Mouse (Mus musculus): ENCODE results near the gene Gigyf1. TPM values are rescaled to one million over a fixed set of nuclear protein-coding genes. Genes with fewer than 3 reads are reported as not detected.

Gigyf1 gene
- polyA plus RNA-seq, 1 experiment from 2014 or later: 15.9 TPM

DNA sequence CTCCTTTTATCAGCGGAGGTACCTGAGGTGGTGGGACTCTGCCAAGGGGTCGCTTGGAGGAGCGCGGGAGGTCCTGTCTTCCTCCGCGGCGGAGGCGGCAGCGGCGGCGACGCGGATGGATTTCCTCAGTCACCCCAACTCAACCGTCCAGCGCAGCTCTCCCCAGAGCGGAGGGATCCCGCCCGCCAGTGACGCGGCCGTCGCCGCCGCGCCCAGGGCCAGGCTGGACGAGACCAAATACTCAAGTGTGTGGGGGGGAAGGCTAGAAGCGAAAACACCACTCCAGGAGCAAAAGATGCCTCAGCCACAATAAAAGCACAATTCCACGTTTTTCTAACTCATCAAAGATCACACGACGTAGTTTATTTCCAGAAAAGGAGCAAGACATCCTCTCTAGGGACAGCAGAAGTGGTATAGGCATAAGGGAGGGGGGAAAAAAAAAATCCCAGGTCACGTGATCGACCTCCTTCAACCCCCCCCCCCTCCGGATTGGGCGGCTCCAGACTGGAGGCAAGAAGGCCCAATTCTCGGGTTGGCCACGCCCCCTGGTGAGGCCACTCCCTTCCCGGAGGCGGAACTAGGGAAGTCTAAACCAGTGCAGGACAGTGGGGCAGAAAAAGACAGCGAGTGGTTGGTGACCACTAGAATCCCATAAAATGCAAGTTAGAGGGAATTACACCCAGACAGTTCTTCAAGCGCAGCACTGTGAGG is 14.9 kb downstream of the Gigyf1 start, which contains the start of the genes Epo and Gnb2:
Gene Epo (minus strand): TSS at position 126 of the 711 bp plus-strand sequence.
Gene Gnb2 (minus strand): TSS at position 394 of the 711 bp plus-strand sequence.
- peak; percentile 98 for DNase-seq (ENCODE audit: low spot score)

DNA sequence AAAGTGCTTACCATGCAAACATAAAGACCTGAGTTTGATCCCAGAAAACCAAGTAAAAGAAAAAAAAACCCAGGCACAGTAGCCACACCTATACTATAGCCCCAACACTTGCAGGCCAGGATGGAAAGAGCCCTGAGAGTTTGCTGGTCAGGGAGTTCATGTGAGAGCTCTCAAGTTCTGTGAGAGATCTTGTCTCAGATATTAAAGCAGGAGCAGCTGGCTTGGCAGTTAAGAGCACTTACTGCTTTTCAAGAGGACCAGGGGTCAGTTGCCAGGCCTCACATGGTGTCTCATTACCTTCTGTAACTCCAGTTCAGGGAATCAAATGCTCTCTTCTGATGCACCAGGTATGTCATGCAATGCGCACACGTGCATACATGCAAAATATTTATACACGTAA is 16.4 kb downstream of the Gigyf1 start:
- DNase-seq (ENCODE audit: low spot score): no peak

- no peak for DNase-seq (ENCODE audit: low spot score)
Observed at GRCm38 (mm10) chr5:137535318-137535717, 17.0 kb downstream of the Gigyf1 start.

- DNase-seq (ENCODE audit: low spot score): no peak
Observed at GRCm38 (mm10) chr5:137537461-137537860, 19.1 kb downstream of the Gigyf1 start.

GRCm38 (mm10) chr5:137539291-137539801 is 21.0 kb downstream of the Gigyf1 start:
- no peak for DNase-seq (ENCODE audit: low spot score)

GRCm38 (mm10) chr5:137540991-137541390 is 22.6 kb downstream of the Gigyf1 start:
- no peak for DNase-seq (ENCODE audit: low spot score)

DNA sequence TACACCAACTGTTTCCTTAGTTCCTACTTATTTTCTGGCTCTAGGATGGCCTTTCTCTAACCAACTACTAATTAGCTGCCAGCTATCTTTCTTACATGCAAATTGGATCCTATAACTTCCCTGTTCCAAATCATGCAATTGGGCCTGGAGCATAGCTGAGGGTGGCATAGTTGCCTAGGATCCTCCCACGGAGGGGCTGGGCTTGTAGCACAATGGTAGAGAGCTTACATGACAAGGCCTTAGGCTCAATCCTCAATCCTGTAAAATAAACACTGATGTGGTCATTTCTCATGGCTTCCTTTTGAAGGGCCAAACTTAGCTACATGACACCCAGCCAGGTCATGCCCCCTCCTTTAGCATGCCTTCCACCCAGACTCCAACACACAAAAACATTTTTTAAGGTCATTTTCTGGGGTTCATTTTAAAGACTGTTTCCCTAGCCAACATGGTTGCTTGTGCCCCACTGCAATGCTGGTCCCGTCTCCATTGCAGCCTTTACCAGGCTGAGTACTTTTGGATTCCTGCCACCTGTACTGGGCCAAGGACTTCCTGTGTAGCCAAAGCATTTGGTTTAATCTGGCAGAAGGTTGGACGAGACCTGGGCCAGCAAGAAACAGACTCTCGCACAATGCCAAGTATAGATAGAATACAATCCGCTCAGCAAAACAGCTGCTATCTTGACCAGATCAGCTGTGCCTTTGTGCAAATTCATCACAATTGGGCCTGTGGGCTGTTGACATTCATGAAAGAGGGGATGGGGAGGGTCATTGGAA is 23.6 kb downstream of the Gigyf1 start:
- no peak for DNase-seq (ENCODE audit: low spot score)

- DNase-seq (ENCODE audit: low spot score): no peak
Observed at GRCm38 (mm10) chr5:137544926-137545325, 26.6 kb downstream of the Gigyf1 start.

- DNase-seq (ENCODE audit: low spot score): no peak
Observed at GRCm38 (mm10) chr5:137545596-137545995, 27.2 kb downstream of the Gigyf1 start.

DNA sequence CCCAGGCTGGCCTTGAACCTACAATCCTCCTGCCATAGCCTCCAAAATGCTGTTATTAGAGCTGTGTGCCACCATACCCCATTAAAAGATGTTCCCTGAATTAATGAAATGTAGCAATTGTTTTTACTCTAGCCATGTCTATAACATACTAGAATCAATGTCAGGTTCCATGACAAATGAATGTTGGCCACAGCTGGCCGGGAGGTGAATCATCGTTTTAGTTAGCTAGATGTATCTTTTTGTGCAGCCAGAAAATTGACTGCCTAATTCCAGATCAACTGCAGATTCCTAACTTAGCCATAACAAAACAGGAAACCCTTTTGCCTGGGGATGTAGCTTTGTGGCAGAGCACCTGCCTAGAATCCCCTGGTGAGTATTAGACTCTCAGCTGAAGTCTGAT is 31.5 kb downstream of the Gigyf1 start:
- no peak for DNase-seq (ENCODE audit: low spot score)

DNA sequence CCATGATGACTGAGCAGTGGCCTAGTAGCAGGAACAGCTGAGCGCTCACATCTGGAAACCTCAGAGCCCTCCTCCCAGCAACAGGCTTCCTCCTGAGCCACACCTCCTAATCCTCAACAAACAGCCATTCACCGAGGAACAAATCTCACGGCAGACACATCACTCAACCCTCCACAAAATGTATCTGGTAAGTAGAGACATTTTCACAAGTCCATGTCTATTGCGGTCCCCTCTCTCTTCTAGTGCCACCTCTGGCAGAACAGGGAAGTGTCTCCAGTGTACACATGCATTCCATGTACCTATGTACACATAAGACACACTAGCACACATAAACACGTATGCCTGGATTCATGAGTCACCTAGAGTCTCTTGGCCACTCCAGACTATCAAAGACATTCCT is 32.8 kb downstream of the Gigyf1 start:
- DNase-seq (ENCODE audit: low spot score): peak; percentile 39

DNA sequence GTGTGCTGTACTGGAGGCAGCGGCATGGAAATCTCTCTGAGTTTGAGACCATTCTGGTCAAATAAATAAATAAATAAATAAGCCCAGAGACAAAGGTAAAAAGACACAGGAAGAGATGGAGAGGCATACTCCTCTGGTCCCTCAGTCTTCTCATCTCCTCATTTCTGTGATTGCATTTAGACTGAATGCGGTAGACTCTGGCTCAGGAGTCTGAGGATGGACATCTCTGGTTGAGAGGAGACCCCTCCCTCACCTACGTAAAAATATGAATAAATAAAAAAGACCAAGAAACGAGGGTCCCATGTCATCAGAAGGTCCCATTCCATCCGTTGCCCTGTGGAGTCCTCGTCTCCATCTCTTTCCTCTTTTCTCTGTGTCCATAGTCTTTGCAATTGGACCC is 34.7 kb downstream of the Gigyf1 start:
- DNase-seq (ENCODE audit: low spot score): no peak

- peak; percentile 63 for DNase-seq (ENCODE audit: low spot score)
Observed at GRCm38 (mm10) chr5:137553411-137553837, 35.1 kb downstream of the Gigyf1 start, which contains the start of gene Actl6b. Gene Actl6b, plus strand, starts transcription at chr5:137553517.

DNA sequence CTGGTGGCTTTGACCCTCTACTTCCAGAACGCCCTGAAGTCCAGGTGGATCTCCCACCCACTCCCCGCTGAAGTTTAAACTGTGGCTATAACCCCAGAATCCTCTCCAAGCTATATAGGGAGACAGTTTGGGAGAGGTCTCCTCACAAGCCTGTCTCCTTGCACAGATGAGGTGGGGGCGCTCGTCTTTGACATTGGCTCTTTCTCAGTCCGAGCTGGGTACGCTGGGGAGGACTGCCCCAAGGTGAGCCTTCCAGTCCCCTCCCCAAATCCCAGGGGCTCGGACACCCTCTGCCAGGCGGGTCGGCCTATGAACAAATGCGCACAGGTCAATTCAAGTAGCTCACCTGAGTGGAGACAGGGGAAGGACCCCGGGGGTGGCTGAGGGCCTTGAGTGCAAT is 35.5 kb downstream of the Gigyf1 start:
- DNase-seq (ENCODE audit: low spot score): no peak

DNA sequence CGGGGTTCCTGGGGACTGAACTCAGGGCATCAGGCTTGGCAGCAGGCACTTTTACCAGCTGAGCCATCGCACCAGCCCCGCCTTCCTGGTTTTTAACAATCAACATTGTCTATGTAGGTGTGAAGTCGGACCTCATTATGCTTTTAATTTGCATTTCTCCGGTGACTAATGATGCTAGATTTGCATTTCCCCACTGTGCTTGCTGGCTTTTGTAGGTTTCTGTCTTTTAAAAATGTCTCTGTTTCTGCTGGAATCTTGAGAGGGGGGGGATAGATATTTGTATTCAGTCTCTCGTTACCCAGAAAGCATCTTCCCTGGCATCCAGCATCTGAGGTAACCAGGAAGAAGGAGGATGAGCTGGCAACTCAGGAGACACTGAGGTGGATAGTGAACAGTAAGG is 43.2 kb downstream of the Gigyf1 start:
- no peak for DNase-seq (ENCODE audit: low spot score)

DNA sequence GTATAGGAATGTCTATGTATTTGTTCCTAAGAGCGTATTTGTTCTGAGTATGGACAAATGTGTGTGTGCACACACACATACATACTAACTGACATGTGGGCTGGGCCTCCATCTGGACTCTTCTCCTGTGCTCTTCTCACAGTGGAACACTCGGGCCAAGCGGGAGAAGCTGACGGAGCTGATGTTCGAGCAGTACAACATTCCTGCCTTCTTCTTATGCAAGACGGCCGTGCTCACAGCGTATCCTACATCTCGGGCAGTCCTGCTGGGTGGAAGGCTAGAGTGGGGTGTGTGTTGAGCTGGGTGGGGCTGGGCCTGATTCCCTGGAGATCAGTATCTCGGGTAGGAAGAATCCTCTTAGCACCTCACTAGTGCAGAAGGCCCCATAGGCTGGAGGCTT is 44.6 kb downstream of the Gigyf1 start:
- no peak for DNase-seq (ENCODE audit: low spot score)

GRCm38 (mm10) chr5:137565744-137566143 is 47.4 kb downstream of the Gigyf1 start:
- no peak for DNase-seq (ENCODE audit: low spot score)

DNA sequence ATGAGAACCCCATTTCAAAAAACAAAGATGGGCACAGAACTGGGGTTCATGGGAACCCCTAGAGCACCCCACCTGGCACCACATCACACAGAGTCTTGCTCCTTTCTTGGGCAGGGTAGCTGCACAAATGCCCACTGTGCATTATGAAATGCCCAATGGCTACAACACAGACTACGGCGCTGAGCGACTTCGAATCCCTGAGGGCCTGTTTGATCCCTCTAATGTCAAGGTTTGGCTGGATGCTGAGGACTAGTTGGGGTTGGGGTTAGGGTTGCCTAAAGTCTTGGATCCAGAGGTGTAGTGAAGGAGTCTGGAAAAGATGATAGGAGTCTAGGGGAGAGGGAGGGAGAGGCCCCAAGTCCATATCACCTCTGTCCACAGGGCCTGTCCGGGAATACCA is 48.1 kb downstream of the Gigyf1 start:
- no peak for DNase-seq (ENCODE audit: low spot score)

GRCm38 (mm10) chr5:137568223-137568798 is 50.0 kb downstream of the Gigyf1 start:
- no peak for DNase-seq (ENCODE audit: low spot score)

DNA sequence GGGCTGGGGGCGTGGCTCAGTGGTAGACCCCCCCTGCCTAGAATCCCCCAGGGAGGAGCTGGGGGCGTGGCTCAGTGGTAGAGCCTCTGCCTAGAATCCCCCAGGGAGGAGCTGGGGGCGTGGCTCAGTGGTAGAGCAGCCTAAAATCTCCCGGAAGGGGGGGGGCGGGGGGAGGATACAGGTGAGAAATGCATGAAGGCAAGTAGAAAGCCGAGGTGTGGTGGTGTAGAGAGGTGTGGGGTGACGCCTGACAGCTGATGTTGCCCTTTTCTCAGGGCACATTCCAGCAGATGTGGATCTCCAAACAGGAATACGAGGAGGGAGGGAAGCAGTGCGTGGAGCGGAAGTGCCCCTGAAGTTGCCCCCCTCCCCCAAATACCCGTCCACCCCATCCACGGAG is 50.7 kb downstream of the Gigyf1 start:
- no peak for DNase-seq (ENCODE audit: low spot score)

GRCm38 (mm10) chr5:137569665-137570064 is 51.3 kb downstream of the Gigyf1 start, which contains the start of gene Tfr2:
Gene Tfr2, plus strand, starts transcription at chr5:137569840.
- peak; percentile 49 for DNase-seq (ENCODE audit: low spot score)

- DNase-seq (ENCODE audit: low spot score): peak; percentile 15
Observed at GRCm38 (mm10) chr5:137570181-137570580, 51.8 kb downstream of the Gigyf1 start.
